Mouse (Mus musculus): Measurements from ENCODE around the gene Cop1. TPM values are rescaled to one million over a fixed set of nuclear protein-coding genes. Genes with fewer than 3 reads are reported as not detected.

Cop1 gene
- polyA plus RNA-seq, 1 experiment = 116 TPM

GRCm38 (mm10) chr1:159388565-159389024, 156.5 kb downstream of the Cop1 start:
- Histone ChIP-seq H3K4me3 (ENCODE audit: low read depth, low read length) (no peak overlapping the region), H3K36me3 (ENCODE audit: control insufficient read depth, insufficient read depth, low read length, poor library complexity, severe bottlenecking) (no peaks in the 10 kb centered on the region), H3K27ac (ENCODE audit: insufficient read depth, low read length) (no peak overlapping the region), H3K9me3 (replicated peaks; ENCODE audit: control insufficient read depth, insufficient read depth, low read length, poor library complexity, severe bottlenecking) (no peaks in the 10 kb centered on the region), H3K9ac (ENCODE audit: low read depth, poor library complexity, severe bottlenecking) (no peak overlapping the region), H3K27me3 (ENCODE audit: control insufficient read depth, insufficient read depth, low read length, poor library complexity, severe bottlenecking) (no peaks in the 10 kb centered on the region), H3K4me1 (ENCODE audit: control insufficient read depth, insufficient read depth, low read length) (no peaks in the 10 kb centered on the region)
- TF ChIP-seq CTCF (IDR thresholded peaks at IDR 0.05; ENCODE audit: low read depth, low read length) = no peak
- no peak for TF ChIP-seq EP300 (IDR thresholded peaks at IDR 0.05; ENCODE audit: insufficient read depth, low read depth, low read length)
- TF ChIP-seq POLR2A (IDR thresholded peaks at IDR 0.05; ENCODE audit: insufficient read depth, low read length) = no peak

DNA sequence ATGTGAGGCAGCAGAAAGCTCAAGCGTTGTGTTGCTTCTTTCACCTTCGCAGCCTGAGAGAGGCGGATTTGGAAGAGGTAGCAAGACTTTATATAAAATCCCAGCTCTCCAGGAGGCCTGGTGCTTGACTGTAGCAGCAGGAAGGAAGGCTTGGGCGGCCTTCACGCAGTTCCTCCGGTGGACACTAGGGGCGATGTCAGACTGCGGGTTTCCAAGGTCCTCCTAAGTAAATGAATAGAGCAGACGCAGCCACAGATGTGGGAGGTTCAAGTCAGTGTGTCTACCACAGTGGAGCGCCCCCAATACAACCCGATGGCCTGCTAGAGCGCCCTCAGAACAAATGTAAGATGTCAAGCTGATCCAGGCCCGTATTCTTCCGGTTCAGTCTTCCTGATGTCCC, 157.9 kb downstream of the Cop1 start:
- H3K36me3 ChIP-seq (ENCODE audit: control insufficient read depth, insufficient read depth, low read length, poor library complexity, severe bottlenecking) = no peaks in the 10 kb centered on the region
- TF ChIP-seq POLR2A (IDR thresholded peaks at IDR 0.05; ENCODE audit: insufficient read depth, low read length) (no peak), CTCF (IDR thresholded peaks at IDR 0.05; ENCODE audit: low read depth, low read length) (peak; percentile 78)

GRCm38 (mm10) chr1:159392667-159393066, 160.5 kb downstream of the Cop1 start:
- Histone ChIP-seq H3K9ac (ENCODE audit: low read depth, poor library complexity, severe bottlenecking) (no peak overlapping the region), H3K9me3 (replicated peaks; ENCODE audit: control insufficient read depth, insufficient read depth, low read length, poor library complexity, severe bottlenecking) (no peaks in the 10 kb centered on the region), H3K27me3 (ENCODE audit: control insufficient read depth, insufficient read depth, low read length, poor library complexity, severe bottlenecking) (no peaks in the 10 kb centered on the region), H3K27ac (ENCODE audit: insufficient read depth, low read length) (no peak overlapping the region), H3K4me3 (ENCODE audit: low read depth, low read length) (no peak overlapping the region), H3K4me1 (ENCODE audit: control insufficient read depth, insufficient read depth, low read length) (no peaks in the 10 kb centered on the region), H3K36me3 (ENCODE audit: control insufficient read depth, insufficient read depth, low read length, poor library complexity, severe bottlenecking) (no peaks in the 10 kb centered on the region)
- TF ChIP-seq POLR2A (IDR thresholded peaks at IDR 0.05; ENCODE audit: insufficient read depth, low read length) (no peak), CTCF (IDR thresholded peaks at IDR 0.05; ENCODE audit: low read depth, low read length) (no peak), EP300 (IDR thresholded peaks at IDR 0.05; ENCODE audit: insufficient read depth, low read depth, low read length) (no peak)

More for the DNA sequence above, 157.9 kb downstream of the Cop1 start:
- Histone ChIP-seq H3K27ac (ENCODE audit: insufficient read depth, low read length) (no peak overlapping the region), H3K27me3 (ENCODE audit: control insufficient read depth, insufficient read depth, low read length, poor library complexity, severe bottlenecking) (no peaks in the 10 kb centered on the region), H3K4me1 (ENCODE audit: control insufficient read depth, insufficient read depth, low read length) (no peaks in the 10 kb centered on the region), H3K9me3 (replicated peaks; ENCODE audit: control insufficient read depth, insufficient read depth, low read length, poor library complexity, severe bottlenecking) (no peaks in the 10 kb centered on the region), H3K4me3 (ENCODE audit: low read depth, low read length) (no peak overlapping the region), H3K9ac (ENCODE audit: low read depth, poor library complexity, severe bottlenecking) (no peak overlapping the region)

DNA sequence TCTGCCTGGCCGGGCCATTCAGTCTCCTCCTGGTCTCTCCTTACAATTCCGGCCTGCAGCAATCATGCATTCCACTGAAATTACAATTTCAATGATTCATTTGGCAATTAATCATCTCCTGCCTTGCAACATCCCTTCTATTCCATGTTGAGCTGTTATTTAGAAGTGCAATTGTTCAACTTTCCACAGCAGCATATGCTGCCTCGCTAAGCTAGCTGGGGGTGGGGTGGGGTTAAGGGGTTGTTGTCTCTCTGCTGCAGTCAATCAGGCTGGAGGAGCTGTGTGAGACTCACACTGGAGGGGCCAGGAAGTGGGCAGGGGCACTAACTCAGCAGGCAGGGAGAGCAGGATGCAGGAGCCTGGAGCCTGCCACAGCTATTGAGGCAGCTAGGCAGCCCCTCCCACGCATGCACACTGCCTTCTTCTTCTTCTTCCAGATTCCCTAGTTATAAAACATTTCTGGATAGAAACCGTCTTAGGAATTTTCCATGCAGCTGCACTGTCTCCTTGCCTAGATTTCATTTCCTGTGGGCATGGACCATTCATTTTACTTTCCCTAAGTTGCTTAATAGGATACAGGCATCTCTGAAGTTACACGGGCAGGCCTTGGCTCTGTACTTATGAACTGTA, 161.1 kb downstream of the Cop1 start:
- TF ChIP-seq CTCF (IDR thresholded peaks at IDR 0.05; ENCODE audit: low read depth, low read length) = no peak
- TF ChIP-seq EP300 (IDR thresholded peaks at IDR 0.05; ENCODE audit: insufficient read depth, low read depth, low read length) = no peak
- TF ChIP-seq POLR2A (IDR thresholded peaks at IDR 0.05; ENCODE audit: insufficient read depth, low read length) = no peak
- Histone ChIP-seq H3K36me3 (ENCODE audit: control insufficient read depth, insufficient read depth, low read length, poor library complexity, severe bottlenecking) (no peaks in the 10 kb centered on the region), H3K9ac (ENCODE audit: low read depth, poor library complexity, severe bottlenecking) (no peak overlapping the region), H3K27ac (ENCODE audit: insufficient read depth, low read length) (no peak overlapping the region), H3K4me1 (ENCODE audit: control insufficient read depth, insufficient read depth, low read length) (no peaks in the 10 kb centered on the region), H3K27me3 (ENCODE audit: control insufficient read depth, insufficient read depth, low read length, poor library complexity, severe bottlenecking) (no peaks in the 10 kb centered on the region), H3K9me3 (replicated peaks; ENCODE audit: control insufficient read depth, insufficient read depth, low read length, poor library complexity, severe bottlenecking) (no peaks in the 10 kb centered on the region), H3K4me3 (ENCODE audit: low read depth, low read length) (no peak overlapping the region)

GRCm38 (mm10) chr1:159393931-159394330, 161.8 kb downstream of the Cop1 start:
- H3K9me3 ChIP-seq (replicated peaks; ENCODE audit: control insufficient read depth, insufficient read depth, low read length, poor library complexity, severe bottlenecking) = no peaks in the 10 kb centered on the region

DNA sequence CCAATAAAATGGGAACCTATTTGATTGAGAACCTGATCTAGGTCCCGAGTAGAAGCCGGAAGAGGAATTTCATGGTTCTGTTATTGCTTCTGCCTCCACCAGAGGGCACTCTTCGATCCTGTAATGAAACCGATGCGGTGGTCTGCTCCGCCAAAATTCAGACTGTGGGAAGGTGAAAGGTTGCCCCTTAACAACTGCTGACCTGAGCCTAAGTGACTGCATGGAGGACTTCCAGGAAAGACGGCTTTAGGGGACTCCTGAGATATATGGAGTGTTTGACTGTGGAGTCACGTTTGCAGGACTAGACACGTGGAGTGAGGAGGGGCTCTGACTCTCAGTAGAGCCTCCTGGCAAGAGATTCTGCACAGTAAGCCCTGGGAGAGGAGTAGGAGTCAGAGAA, 164.4 kb downstream of the Cop1 start:
- no peak for TF ChIP-seq EP300 (IDR thresholded peaks at IDR 0.05; ENCODE audit: insufficient read depth, low read depth, low read length)
- no peak for TF ChIP-seq POLR2A (IDR thresholded peaks at IDR 0.05; ENCODE audit: insufficient read depth, low read length)
- TF ChIP-seq CTCF (IDR thresholded peaks at IDR 0.05; ENCODE audit: low read depth, low read length) = peak; percentile 58
- Histone ChIP-seq H3K4me3 (ENCODE audit: low read depth, low read length) (no peak overlapping the region), H3K27ac (ENCODE audit: insufficient read depth, low read length) (no peak overlapping the region)

More at GRCm38 (mm10) chr1:159393931-159394330, 161.8 kb downstream of the Cop1 start:
- Histone ChIP-seq H3K4me1 (ENCODE audit: control insufficient read depth, insufficient read depth, low read length) (no peaks in the 10 kb centered on the region), H3K9ac (ENCODE audit: low read depth, poor library complexity, severe bottlenecking) (no peak overlapping the region), H3K36me3 (ENCODE audit: control insufficient read depth, insufficient read depth, low read length, poor library complexity, severe bottlenecking) (no peaks in the 10 kb centered on the region), H3K27me3 (ENCODE audit: control insufficient read depth, insufficient read depth, low read length, poor library complexity, severe bottlenecking) (no peaks in the 10 kb centered on the region), H3K27ac (ENCODE audit: insufficient read depth, low read length) (no peak overlapping the region), H3K4me3 (ENCODE audit: low read depth, low read length) (no peak overlapping the region)
- TF ChIP-seq POLR2A (IDR thresholded peaks at IDR 0.05; ENCODE audit: insufficient read depth, low read length) (no peak), EP300 (IDR thresholded peaks at IDR 0.05; ENCODE audit: insufficient read depth, low read depth, low read length) (no peak), CTCF (IDR thresholded peaks at IDR 0.05; ENCODE audit: low read depth, low read length) (no peak)

More for the DNA sequence above, 164.4 kb downstream of the Cop1 start:
- Histone ChIP-seq H3K9ac (ENCODE audit: low read depth, poor library complexity, severe bottlenecking) (no peak overlapping the region), H3K36me3 (ENCODE audit: control insufficient read depth, insufficient read depth, low read length, poor library complexity, severe bottlenecking) (no peaks in the 10 kb centered on the region), H3K4me1 (ENCODE audit: control insufficient read depth, insufficient read depth, low read length) (no peaks in the 10 kb centered on the region), H3K9me3 (replicated peaks; ENCODE audit: control insufficient read depth, insufficient read depth, low read length, poor library complexity, severe bottlenecking) (no peaks in the 10 kb centered on the region), H3K27me3 (ENCODE audit: control insufficient read depth, insufficient read depth, low read length, poor library complexity, severe bottlenecking) (no peaks in the 10 kb centered on the region)
